Mouse (Mus musculus) stomach, embryonic 15.5 days (tissue): ENCODE measurements around the gene Ppp2ca. TPM values are rescaled to one million over a fixed set of nuclear protein-coding genes. Genes with fewer than 3 reads are reported as not detected.
A peak's percentile ranks its signal among the peaks of the same experiment; 100 is the strongest.

Experiments used
- ATAC-seq: fragments of 200-750 bp; cut with Nextera tagmentation; 2 replicates; pipeline ENCODE4 v1.8.0; 2017; ENCODE audit warnings: low read depth, moderate number of reproducible peaks, moderate TSS enrichment; ENCODE audit not compliant: insufficient read depth, low FRiP score
- H3K27ac ChIP-seq: fragments of 300-500 bp; sonication (generic); 2 replicates; pipeline ENCODE4 v1.5.1; 2015; ENCODE audit warnings: mild to moderate bottlenecking, inconsistent platforms
- H3K27me3 ChIP-seq: fragments of 300-500 bp; sonication (generic); replicated peaks from 2 replicates; pipeline ENCODE4 v1.6.1; 2015; ENCODE audit warnings: inconsistent platforms
- H3K36me3 ChIP-seq: fragments of 300-500 bp; sonication (generic); 2 replicates; pipeline ENCODE4 v1.6.1; 2015; ENCODE audit warnings: inconsistent platforms
- H3K4me1 ChIP-seq: fragments of 300-500 bp; sonication (generic); 2 replicates; pipeline ENCODE4 v1.6.1; 2015; ENCODE audit warnings: inconsistent platforms
- H3K4me2 ChIP-seq: fragments of 300-500 bp; sonication (generic); 2 replicates; pipeline ENCODE4 v1.6.1; 2015; ENCODE audit warnings: mild to moderate bottlenecking, inconsistent platforms
- H3K4me3 ChIP-seq: fragments of 300-500 bp; sonication (generic); replicated peaks from 2 replicates; pipeline ENCODE4 v1.5.1; 2015; ENCODE audit warnings: inconsistent platforms
- H3K9ac ChIP-seq: fragments of 300-500 bp; sonication (generic); 2 replicates; pipeline ENCODE4 v1.6.1; 2015; ENCODE audit warnings: inconsistent platforms
- H3K9me3 ChIP-seq: fragments of 300-500 bp; sonication (generic); 2 replicates; pipeline ENCODE4 v1.6.1; 2016; ENCODE audit warnings: inconsistent platforms
- WGBS: fragments of 180-500 bp; shearing (Covaris S2); methylation state at CpG from one replicate; pipeline ENCODE4 v1.1.7; 2015; 5-methylcytosine and 5-hydroxymethylcytosine counted together
- polyA plus RNA-seq: library from polyadenylated mRNA; unstranded; fragments of >200 nt; fragmentation: Nextera tagmentation; extraction: Ambion mirVana; gene quantifications from 2 replicates; pipeline ENCODE4 v1.2.1, GENCODE M21; 2015

Ppp2ca gene
- polyA plus RNA-seq, 1 experiment from 2014 or later: 71.3 TPM

DNA sequence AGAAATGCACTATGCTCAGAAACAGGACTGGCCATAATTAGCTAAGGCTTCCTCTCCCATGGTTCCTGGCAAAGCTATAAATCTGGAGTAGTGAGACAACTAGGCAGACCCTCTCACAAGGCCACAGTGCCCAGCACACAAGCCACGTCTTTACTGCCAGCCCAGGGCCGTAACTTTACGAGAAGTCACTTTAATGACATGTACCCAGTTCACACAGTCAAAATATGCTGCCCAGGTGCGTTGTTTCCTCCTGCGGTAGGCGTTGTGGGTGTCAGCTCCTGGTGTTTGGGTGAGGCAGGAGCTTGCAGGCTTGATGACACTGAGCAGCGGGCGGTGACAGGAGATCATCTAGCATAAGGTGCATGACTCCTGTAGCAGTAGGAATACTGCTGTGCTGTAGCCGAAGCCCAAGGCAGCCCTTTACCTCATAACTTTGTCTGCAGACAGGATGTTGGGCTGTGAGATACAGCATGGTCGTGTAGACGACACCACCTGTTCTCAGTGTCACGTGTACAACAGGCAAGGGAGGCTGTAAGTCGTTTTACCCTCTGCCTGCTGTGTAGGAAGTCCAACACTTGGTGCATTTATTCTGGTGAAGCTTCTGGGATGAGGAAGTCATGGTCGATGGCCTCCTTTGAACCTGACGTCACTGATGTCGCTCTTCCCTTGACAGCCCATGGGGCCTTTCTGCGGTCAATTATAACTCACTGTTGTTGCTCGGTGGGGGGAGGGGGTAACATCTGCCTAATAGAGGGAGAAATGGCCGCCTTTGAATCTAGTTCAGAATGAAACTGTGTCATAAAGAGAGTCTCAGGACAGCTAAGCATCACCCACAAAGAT lies 22.5 kb upstream of the Ppp2ca start:
- WGBS: 66% methylated on average over 19 of the region's 19 CpGs
- H3K27me3 ChIP-seq: no peaks in the 10 kb centered on the region
- H3K27ac ChIP-seq: peak overlapping the region; percentile 8; the same call in 1 of the 2 replicates
- no peak overlapping the region for H3K4me3 ChIP-seq
- no peaks in the 10 kb centered on the region for H3K36me3 ChIP-seq
- H3K9ac ChIP-seq: no peak overlapping the region
- H3K9me3 ChIP-seq: no peaks in the 10 kb centered on the region
- H3K4me1 ChIP-seq: no peaks in the 10 kb centered on the region
- no peak for ATAC-seq
- no peak overlapping the region for H3K4me2 ChIP-seq

DNA sequence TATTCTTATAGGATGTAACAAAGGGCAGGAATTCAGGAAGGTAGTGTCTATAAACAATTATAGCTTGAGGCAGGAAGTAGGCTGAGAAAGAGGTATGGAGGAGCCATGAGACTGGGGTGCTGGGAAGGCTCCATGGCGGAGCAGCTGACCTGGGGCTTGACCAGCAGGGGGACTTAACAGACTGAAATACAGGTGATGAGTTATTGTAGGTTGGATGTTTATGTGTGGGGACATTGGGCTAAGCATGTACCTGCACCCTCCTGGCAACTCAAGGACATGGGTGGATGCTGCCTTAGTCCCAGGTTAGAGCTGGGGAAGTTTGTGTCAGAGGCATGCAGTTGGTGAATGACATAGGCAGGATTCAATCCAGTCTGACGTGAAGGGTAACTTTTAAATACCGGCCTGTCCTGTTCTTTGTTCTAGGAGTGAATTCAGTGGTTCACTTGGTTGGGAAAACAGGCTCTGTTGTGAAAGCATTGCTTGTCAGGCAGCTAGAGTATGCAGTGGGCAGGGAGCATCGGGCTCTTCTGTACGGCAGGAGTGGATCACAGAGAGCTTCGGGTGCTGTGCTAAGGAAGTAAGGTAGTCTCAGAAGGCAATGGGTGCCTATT lies 21.6 kb upstream of the Ppp2ca start:
- no peak for ATAC-seq
- H3K36me3 ChIP-seq: no peaks in the 10 kb centered on the region
- no peaks in the 10 kb centered on the region for H3K9me3 ChIP-seq
- WGBS: 75% methylated on average over 6 of the region's 6 CpGs
- H3K4me3 ChIP-seq: no peak overlapping the region
- H3K9ac ChIP-seq: no peak overlapping the region
- H3K4me2 ChIP-seq: no peak overlapping the region
- no peaks in the 10 kb centered on the region for H3K27me3 ChIP-seq
- H3K4me1 ChIP-seq: no peaks in the 10 kb centered on the region
- peak overlapping the region; percentile 8; the same call in 1 of the 2 replicates for H3K27ac ChIP-seq

DNA sequence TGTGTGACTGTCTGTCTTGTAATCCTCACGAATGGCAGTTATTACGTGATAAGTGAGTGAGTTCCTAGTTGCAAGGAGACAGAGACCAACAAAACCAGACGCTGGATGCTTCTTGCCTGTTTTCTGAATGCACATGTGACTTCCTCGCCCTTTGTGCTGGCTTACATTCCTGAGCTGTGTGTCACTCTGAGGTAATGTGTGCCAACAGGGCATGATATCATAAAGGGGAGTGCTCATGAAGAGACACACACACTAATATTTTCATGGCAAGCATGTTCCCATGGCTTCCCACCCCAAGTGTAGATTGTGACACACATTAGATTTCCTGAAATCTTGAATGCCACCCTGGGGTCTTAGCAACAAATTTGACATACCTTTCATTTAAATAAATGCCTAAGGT lies 20.5 kb upstream of the Ppp2ca start:
- Histone ChIP-seq H3K27me3 (no peaks in the 10 kb centered on the region), H3K4me3 (no peak overlapping the region), H3K4me1 (no peaks in the 10 kb centered on the region), H3K36me3 (no peaks in the 10 kb centered on the region), H3K9ac (no peak overlapping the region), H3K4me2 (no peak overlapping the region), H3K9me3 (no peaks in the 10 kb centered on the region), H3K27ac (no peak overlapping the region)
- ATAC-seq: no peak
- WGBS: 68% methylated on average over 4 of the region's 4 CpGs

DNA sequence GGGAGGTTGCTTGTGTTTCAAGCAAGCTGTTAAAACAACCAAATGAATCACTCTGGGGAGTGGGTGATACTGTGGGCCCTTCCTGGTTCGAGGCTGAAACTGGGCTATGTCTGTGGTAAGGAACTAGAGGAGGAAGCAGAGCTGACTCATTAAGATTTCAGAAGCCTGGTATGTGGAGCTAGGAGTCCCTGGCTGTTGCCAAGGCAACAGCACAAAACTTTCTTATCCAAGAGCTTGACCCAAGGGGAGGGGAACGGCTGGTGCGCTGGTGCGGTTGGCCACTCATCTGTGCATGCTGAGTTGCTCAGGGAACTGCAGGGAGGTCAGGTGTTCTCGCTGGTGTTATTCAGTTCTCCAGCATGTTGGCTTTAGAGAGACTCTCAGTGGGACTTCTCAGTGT lies 18.5 kb upstream of the Ppp2ca start:
- no peaks in the 10 kb centered on the region for H3K4me1 ChIP-seq
- H3K4me2 ChIP-seq: no peak overlapping the region
- peak; percentile 75 for ATAC-seq
- H3K36me3 ChIP-seq: no peaks in the 10 kb centered on the region
- no peak overlapping the region for H3K27ac ChIP-seq
- 25% methylated on average over 5 of the region's 5 CpGs for WGBS
- no peak overlapping the region for H3K4me3 ChIP-seq
- no peaks in the 10 kb centered on the region for H3K27me3 ChIP-seq
- H3K9ac ChIP-seq: no peak overlapping the region
- H3K9me3 ChIP-seq: no peaks in the 10 kb centered on the region

DNA sequence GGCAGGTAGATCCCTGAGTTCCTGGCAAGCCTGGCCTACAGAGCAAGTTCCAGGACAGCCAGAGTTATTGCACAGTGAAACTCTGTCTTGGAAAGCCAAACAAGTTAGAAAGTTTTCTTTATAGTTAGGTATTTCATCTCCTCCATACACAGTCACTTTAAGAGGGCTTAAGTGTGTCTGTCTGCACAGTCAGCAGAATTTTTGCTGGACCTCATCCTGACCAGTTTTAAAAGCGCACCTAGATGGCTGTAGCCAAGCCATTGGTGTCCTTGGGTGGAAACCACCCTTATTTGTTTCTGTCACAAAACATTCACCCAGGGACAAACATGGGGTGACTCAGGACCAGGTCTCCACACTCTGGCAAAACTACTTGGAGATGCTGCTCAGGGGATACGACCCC lies 17.8 kb upstream of the Ppp2ca start:
- Histone ChIP-seq H3K9me3 (no peaks in the 10 kb centered on the region), H3K4me2 (no peak overlapping the region), H3K27me3 (no peaks in the 10 kb centered on the region), H3K4me3 (no peak overlapping the region), H3K4me1 (0 out of 2 replicates have a peak, but pooled peaks cover under 1% of the 10 kb centered on the region), H3K36me3 (no peaks in the 10 kb centered on the region), H3K27ac (no peak overlapping the region), H3K9ac (no peak overlapping the region)
- ATAC-seq: no peak
- 87% methylated on average over 2 of the region's 2 CpGs for WGBS

DNA sequence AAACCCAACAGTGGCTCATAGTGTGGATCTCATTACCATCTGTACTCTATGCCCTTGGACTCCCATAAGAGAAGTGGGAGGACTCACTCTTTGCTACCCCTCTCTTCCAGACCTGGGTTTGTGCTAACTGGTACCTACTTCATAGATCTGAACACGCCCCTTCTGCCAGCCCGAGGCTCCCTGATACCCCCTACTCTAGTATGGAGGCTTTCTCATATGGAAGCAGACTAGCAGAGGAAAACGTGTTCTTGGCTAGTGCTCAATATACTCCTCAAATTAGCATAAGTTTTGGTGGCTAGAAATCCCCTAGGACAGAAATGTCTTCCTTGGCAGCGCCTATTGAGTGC lies 12.7 kb upstream of the Ppp2ca start:
- peak overlapping the region; percentile 64; the same call in 1 of the 2 replicates for H3K27ac ChIP-seq
- no peak overlapping the region for H3K9ac ChIP-seq
- H3K4me1 ChIP-seq: peaks cover 17% of the 10 kb centered on the region; the same call in 1 of the 2 replicates
- no peak overlapping the region; the same call in 1 of the 2 replicates for H3K4me2 ChIP-seq
- H3K27me3 ChIP-seq: no peaks in the 10 kb centered on the region
- H3K9me3 ChIP-seq: no peaks in the 10 kb centered on the region
- no peak for ATAC-seq
- no peak overlapping the region for H3K4me3 ChIP-seq
- no peaks in the 10 kb centered on the region for H3K36me3 ChIP-seq
- 47% methylated on average over 4 of the region's 4 CpGs for WGBS

DNA sequence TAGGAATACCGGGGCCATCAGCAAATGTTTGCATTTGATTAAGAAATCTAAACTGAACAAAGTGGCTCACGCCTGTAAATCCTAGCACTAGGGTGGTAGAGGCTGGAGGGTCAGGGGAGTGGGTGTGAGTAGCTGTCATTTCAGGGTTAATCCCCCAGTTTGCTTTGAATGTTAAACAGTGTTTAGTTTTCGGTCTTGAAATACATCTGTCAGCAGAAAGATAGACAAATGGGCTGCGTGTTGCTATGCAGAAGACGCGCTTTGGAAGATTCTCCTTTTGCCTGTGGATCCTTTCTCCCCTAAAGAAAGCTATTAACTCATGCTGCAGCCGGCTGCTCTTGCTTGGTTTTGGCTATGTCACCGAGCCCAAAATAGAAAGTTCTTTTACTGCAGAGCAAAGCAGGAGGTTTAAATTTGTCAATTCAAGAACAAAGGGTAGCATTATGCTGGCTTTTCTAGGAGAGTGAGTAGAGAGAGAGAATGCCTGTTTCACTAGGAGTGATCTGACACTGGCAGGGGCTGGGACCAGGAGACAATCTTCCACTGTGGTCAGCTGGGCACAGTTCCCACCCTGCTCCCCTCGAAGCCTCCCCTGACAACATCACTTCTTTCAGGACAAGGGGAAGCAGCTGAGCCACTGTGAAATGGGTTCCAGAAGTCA lies 12.1 kb upstream of the Ppp2ca start:
- H3K4me3 ChIP-seq: no peak overlapping the region
- no peaks in the 10 kb centered on the region for H3K27me3 ChIP-seq
- H3K36me3 ChIP-seq: no peaks in the 10 kb centered on the region
- H3K4me1 ChIP-seq: peaks cover 17% of the 10 kb centered on the region; the same call in 1 of the 2 replicates
- no peaks in the 10 kb centered on the region for H3K9me3 ChIP-seq
- H3K9ac ChIP-seq: no peak overlapping the region
- H3K4me2 ChIP-seq: peak overlapping the region; percentile 29
- ATAC-seq: peak; percentile 28; the same call in 1 of the 2 replicates
- peak overlapping the region; percentile 64; the same call in 1 of the 2 replicates for H3K27ac ChIP-seq
- 18% methylated on average over 9 of the region's 9 CpGs for WGBS

DNA sequence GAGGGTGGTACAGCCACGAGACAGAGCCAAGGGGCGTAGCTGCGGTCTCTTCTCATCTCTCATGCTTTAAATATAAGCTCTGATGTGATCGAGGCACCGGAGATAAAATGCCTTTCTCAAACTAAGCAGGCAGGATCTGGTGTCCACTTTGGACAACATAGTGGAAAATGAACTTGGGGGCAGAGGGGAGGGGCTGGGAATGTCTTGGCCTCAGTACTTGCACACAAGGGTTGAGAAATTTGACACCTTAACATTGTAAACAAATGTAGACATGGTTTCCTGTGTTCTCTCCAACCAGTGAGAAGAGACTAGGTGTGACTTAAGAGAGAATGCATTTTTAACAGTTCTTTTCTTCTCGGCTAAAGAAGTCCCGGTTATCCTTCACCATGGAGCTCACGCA lies 9.2 kb upstream of the Ppp2ca start:
- Histone ChIP-seq H3K27me3 (no peaks in the 10 kb centered on the region), H3K27ac (0 out of 2 replicates have a peak overlapping the region, but pooled peaks have one; percentile 31), H3K36me3 (no peaks in the 10 kb centered on the region), H3K4me1 (peaks cover 17% of the 10 kb centered on the region; the same call in 1 of the 2 replicates), H3K9me3 (no peaks in the 10 kb centered on the region), H3K4me2 (no peak overlapping the region), H3K9ac (no peak overlapping the region), H3K4me3 (no peak overlapping the region)
- ATAC-seq: no peak
- 37% methylated on average over 8 of the region's 8 CpGs for WGBS

DNA sequence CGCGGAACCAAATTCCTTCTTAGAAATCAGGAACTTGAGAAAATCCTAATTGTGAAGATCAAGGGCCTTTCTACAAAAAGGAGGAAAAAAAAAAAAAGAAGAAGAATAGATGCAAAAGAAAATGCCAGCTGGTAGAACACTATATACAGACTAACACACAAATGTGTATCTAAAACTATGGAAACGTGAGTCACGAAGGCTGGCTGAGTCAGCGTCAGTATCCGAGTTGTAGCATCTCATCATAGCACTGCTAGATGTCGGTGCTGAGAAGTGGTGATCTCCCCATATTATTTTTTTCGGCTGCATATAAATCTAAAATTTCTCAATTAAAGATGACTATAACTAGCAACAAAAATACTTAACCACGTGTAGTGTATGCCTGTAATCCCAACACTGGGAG lies 7.2 kb upstream of the Ppp2ca start:
- H3K36me3 ChIP-seq: no peaks in the 10 kb centered on the region
- no peak for ATAC-seq
- peaks cover 12% of the 10 kb centered on the region; the same call in 1 of the 2 replicates for H3K4me1 ChIP-seq
- no peak overlapping the region for H3K27ac ChIP-seq
- no peak overlapping the region for H3K4me2 ChIP-seq
- H3K9me3 ChIP-seq: no peaks in the 10 kb centered on the region
- 87% methylated on average over 9 of the region's 9 CpGs for WGBS
- no peaks in the 10 kb centered on the region for H3K27me3 ChIP-seq
- no peak overlapping the region for H3K9ac ChIP-seq
- no peak overlapping the region for H3K4me3 ChIP-seq

DNA sequence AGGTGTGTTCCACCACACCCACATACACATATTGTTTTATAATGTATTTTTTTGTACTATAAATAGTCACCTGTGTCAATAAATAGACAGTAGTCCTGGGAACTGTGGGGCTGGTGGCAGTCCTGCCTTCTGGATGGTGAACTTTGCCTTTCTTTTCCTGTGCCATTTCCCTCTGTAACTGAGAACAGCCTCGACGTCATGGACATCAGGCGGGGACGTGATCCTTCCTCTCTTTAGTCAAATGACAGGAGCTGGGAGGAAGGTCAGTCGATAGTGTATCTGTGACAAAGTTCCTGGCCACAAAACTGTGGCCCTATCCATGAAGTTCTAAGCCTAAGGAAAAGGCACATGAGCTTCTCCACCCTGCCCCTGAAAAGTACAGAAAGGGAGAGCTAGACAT lies 3.9 kb upstream of the Ppp2ca start:
- Histone ChIP-seq H3K4me2 (no peak overlapping the region), H3K4me3 (no peak overlapping the region), H3K4me1 (peaks cover 15% of the 10 kb centered on the region), H3K36me3 (no peaks in the 10 kb centered on the region), H3K27me3 (no peaks in the 10 kb centered on the region), H3K9ac (no peak overlapping the region), H3K9me3 (no peaks in the 10 kb centered on the region), H3K27ac (peak overlapping the region; percentile 4; the same call in 1 of the 2 replicates)
- 51% methylated on average over 5 of the region's 5 CpGs for WGBS
- ATAC-seq: no peak

DNA sequence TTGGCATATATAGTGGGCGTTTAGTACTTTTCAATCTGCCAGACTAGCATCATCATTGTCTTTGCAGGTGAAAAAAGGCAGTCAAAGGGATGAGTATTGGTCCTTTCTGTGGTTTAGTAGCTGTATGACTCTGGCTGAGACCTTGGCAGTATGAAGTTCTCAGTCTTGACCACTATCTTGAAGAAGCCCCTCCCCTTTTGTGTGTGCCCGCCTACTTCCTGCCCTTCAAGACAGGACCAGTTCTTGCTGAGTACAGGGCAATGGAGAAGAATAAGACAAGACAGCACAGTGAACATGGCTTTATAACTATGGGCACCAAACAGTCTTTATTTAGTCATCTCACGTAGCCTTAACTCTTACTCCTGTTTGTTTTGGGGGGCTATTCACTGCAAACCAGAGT lies 1.5 kb upstream of the Ppp2ca start:
- ATAC-seq: no peak
- H3K4me1 ChIP-seq: peaks cover 27% of the 10 kb centered on the region
- H3K4me2 ChIP-seq: no peak overlapping the region
- H3K27me3 ChIP-seq: no peaks in the 10 kb centered on the region
- H3K36me3 ChIP-seq: no peaks in the 10 kb centered on the region
- H3K4me3 ChIP-seq: no peak overlapping the region
- WGBS: 76% methylated on average over 3 of the region's 3 CpGs
- no peaks in the 10 kb centered on the region for H3K9me3 ChIP-seq
- no peak overlapping the region for H3K27ac ChIP-seq
- no peak overlapping the region for H3K9ac ChIP-seq

DNA sequence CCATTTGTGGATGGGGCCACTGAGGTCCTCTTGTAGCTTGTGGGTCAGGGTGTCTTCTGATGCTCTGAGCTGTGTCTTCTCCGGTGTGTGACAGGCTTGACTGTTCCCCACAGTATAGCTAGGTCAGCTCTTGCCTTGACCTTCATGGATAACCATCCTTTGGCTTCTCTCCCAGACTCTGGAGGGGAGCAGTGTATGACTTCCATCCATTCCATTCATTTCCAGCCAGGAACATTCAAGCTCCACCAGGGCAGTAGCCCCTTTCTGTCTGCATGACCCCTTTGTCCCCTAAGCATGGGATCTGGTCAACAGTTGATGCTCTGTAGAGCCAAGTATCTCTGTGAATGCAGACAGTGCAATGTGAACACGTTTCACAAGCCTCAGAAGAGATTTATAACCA lies 885 bp upstream of the Ppp2ca start:
- no peak for ATAC-seq
- 63% methylated on average over 2 of the region's 2 CpGs for WGBS
- Histone ChIP-seq H3K27me3 (no peaks in the 10 kb centered on the region), H3K4me3 (peak overlapping the region; percentile 99; the same call in 1 of the 2 replicates), H3K9ac (no peak overlapping the region), H3K4me1 (peaks cover 27% of the 10 kb centered on the region), H3K4me2 (peak overlapping the region; percentile 90), H3K36me3 (no peaks in the 10 kb centered on the region), H3K27ac (peak overlapping the region; percentile 100; the same call in 1 of the 2 replicates), H3K9me3 (no peaks in the 10 kb centered on the region)
